Mouse (Mus musculus): ENCODE data around the gene Cd47. TPM values are rescaled to one million over a fixed set of nuclear protein-coding genes. Genes with fewer than 3 reads are reported as not detected.
A peak's percentile ranks its signal among the peaks of the same experiment; 100 is the strongest.

The Cd47 gene
- polyA plus RNA-seq, 3 experiments from 2014 or later, result 201 to 329 (median 236) TPM

DNA sequence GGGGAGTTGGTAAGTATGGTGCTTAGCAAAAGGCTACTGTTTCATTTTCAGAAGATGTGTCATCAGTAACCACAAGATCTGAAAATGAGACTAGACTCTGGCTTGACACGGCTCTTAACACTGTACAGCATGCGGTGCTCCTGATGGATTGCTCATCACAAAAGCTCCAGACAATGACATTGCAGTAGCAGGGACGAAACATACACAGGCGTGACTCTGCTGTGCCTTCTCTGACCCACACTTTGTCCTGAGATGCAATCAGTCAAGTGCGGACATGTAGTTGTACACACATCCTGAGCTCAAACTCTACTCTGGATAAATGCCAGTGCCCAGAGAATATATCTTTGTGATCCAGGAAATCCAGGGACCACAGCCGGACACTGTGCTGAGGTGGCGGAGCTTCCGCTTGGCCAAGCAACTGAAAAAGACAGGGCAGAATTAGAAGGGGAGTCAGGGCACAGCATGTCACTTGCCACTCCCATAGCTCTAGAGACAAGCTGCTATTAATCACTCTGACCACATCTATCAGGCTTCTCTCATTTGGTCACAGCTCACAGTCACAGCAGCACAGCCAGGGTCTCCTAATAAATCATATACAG is 151.7 kb downstream of the Cd47 start:
- ATAC-seq, result no peak

GRCm38 (mm10) chr16:49953817-49954216 is 153.5 kb downstream of the Cd47 start:
- no peak for ATAC-seq

DNA sequence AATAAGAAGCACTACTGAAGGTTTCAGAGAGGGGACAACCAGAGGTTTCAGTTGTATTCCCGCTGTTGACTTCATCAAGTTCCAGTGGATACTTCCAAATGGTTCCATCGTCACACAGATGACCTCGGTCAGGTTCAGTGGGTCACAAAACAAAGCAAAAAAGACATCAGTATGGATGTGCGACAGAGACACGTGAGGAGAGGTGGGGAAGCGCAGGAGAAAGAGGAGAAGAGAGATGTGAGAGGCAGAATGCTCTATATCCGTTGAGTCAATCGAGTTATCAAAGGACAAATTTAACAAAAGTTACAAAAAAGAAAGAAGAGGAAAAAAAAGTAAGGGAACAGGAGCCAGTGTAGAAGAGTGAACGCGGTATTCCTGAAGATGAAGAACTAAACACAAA is 154.6 kb downstream of the Cd47 start:
- ATAC-seq, result no peak

DNA sequence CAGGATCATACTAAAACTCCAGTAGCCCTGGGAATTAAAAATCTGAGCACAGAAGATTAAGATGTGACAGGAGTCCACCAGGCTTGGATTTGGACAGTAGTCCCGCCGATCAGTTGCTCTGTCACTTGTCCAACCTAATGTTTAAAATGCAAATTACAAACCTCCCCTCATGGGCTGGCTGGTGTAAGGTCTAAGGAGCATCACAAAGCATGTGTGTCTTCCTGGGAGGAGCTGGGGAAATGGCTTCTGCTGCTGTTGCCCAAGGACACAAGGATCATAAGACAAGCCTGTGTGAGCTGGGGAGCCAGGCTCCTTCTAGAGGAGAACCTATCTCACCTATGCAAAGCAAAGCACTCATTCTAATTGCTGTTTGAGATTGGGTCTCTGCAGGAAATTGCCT is 155.0 kb downstream of the Cd47 start:
- ATAC-seq, result no peak

DNA sequence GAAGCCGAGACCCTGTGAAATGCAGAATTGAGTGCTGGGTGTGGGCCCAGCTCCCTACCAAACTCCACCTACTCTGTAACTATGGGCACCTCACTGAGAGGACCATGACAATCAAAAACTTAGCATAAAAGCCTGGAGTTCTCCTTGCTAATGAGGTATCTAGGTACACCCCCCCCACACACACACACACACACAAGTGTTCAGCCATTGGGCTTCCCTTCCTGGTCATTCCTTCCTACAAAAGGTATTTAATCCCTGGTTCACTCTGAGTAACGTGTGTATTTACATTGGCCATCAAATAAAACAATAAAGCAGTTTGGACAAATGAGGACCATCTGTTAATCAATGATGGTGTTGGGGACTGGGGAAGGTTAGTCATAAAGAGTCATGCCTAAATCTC is 155.6 kb downstream of the Cd47 start:
- no peak for ATAC-seq

DNA sequence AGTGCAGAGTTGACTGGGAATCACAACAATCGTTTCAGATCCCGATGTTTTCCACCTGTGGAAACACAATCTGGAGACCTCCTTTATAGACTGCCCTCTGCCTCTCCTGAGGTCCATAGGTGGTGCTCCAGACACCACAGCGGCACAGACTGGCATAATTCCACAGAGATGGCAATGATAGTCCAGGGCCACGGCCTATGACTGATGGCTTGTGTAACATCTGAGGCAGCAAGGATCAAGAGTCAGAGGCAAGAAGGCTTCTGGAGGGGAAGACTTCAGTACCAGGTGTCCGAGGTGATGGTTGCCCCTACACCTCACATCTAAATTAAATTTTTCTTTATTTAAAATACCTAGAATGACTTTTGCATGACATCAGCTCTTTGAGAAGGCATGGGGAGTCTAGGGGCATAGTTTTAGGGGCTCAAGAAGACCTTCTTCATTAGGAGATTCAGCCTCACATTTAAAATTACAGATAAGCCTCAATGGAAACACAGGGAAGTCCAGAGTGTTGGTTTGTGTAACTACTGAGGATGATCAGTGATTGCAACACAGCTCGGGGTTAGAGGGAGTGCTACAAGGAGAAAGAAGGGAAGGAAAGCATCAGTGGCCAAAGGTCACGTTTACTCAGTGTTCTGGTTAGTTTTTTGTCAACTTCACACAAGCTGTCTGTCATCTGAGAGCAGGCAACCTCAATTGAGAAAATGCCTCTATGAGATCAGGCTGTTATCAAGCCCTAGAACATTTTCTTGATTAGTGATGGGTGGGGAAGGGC is 156.4 kb downstream of the Cd47 start:
- no peak for ATAC-seq

DNA sequence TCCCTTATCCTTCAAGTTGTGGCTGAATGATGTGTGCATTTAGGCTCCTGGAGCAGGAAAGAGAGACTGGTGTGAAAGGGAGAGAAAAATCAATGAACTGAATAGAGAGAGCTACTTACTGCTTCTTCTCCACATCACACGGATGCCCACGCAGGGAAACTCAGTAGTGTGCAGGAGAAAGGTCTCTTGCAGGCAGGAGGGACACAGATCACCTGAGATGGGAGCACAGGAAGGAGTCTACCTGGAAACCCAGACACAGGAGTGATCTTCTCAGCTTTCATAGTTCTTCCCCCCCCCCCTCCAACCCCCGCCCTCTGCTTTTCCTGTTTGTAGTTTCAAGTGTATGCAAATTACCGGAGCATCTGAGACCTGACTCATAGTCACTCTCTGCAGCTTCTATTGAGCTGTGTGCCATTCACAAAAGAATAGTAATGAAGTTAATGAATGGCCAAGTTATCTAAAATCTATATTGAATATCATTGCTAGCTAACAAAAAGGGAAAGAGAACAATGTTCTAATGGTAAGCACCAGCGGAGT is 158.6 kb downstream of the Cd47 start:
- ATAC-seq, result peak; percentile 81

GRCm38 (mm10) chr16:49962305-49962704 is 162.0 kb downstream of the Cd47 start:
- ATAC-seq, result peak; percentile 70

- no peak for ATAC-seq
Measured at GRCm38 (mm10) chr16:49964321-49964986, 164.1 kb downstream of the Cd47 start.

Other genes starting within 250 kb of the Cd47 start
- gene Ift57, start 101.3 kb upstream of the Cd47 start, polyA plus RNA-seq (2017; shearing (Covaris generic)), result 1 to 10 TPM; 3.2 to 5.3 (median 3.7) TPM

All from inflammation-experienced regulatory T-cells, adult 6 months (primary cell).